Mouse (Mus musculus) layer of hippocampus, adult 18-20 months (tissue): ENCODE data around the gene Gfy. TPM values are rescaled to one million over a fixed set of nuclear protein-coding genes. Genes with fewer than 3 reads are reported as not detected.

Experiments
- DNase-seq, 2 experiments: peaks; one replicate each; pipeline ENCODE4 v3.0.0; 2022; ENCODE audit warnings: low spot score in 2 of 2
- long read RNA-seq: library from polyadenylated mRNA; stranded (forward); transcript quantifications from one replicate; pipeline ENCODE4 v2.0.0, GENCODE M21; 2021
- total RNA-seq, 2 experiments: library from RNA; stranded (reverse); gene quantifications; 2 replicates each; pipeline ENCODE4 v1.2.3; 2021

Gfy gene
- under 1 TPM in 1 of 2 experiments, not detected in 1; 0.18 TPM for total RNA-seq
- long read RNA-seq, result 0 reads

- DNase-seq, result no peak
These were observed at the start of gene Gfy for GRCm38 (mm10) chr7:45179469-45179868. TSS of gene Gfy (minus strand) at chr7:45179569.

- DNase-seq, result no peak
These were observed 49.7 kb upstream of the Gfy start for GRCm38 (mm10) chr7:45229046-45229445.

GRCm38 (mm10) chr7:45228548-45228947 is 49.2 kb upstream of the Gfy start:
- no peak for DNase-seq

- no peak for DNase-seq
These were observed 47.1 kb upstream of the Gfy start for GRCm38 (mm10) chr7:45226421-45226820.

GRCm38 (mm10) chr7:45224826-45225225 is 45.5 kb upstream of the Gfy start:
- no peak for DNase-seq

GRCm38 (mm10) chr7:45221680-45222079 is 42.3 kb upstream of the Gfy start:
- DNase-seq, result no peak

- no peak for DNase-seq
These were observed 37.2 kb upstream of the Gfy start for GRCm38 (mm10) chr7:45216442-45217183.

GRCm38 (mm10) chr7:45215673-45216441 is 36.5 kb upstream of the Gfy start, which contains the start of gene Tead2:
TSS of gene Tead2 (plus strand) at chr7:45215753.
- no peak for DNase-seq

GRCm38 (mm10) chr7:45213708-45214107 is 34.3 kb upstream of the Gfy start:
- no peak for DNase-seq

- DNase-seq, result no peak
These were observed 33.0 kb upstream of the Gfy start for GRCm38 (mm10) chr7:45212356-45212755.

GRCm38 (mm10) chr7:45211851-45212251 is 32.5 kb upstream of the Gfy start, which contains the start of gene Dkkl1:
TSS of gene Dkkl1 (minus strand) at chr7:45212147.
- no peak for DNase-seq

- no peak for DNase-seq
These were observed 31.7 kb upstream of the Gfy start for GRCm38 (mm10) chr7:45211070-45211469.

- DNase-seq, result no peak
These were observed 28.9 kb upstream of the Gfy start for GRCm38 (mm10) chr7:45208260-45208659.

GRCm38 (mm10) chr7:45204380-45205143 is 25.2 kb upstream of the Gfy start, which contains the start of gene Ccdc155:
TSS of gene Ccdc155 (minus strand) at chr7:45204892.
- peak; percentile 91 to 93 for DNase-seq

GRCm38 (mm10) chr7:45202654-45203053 is 23.3 kb upstream of the Gfy start:
- no peak for DNase-seq

GRCm38 (mm10) chr7:45198961-45199360 is 19.6 kb upstream of the Gfy start:
- peak in 1 of 2 experiments; percentile 41 for DNase-seq

GRCm38 (mm10) chr7:45198435-45198834 is 19.1 kb upstream of the Gfy start:
- DNase-seq, result peak; percentile 56 to 82

GRCm38 (mm10) chr7:45196994-45197393 is 17.6 kb upstream of the Gfy start:
- DNase-seq, result no peak

- no peak for DNase-seq
These were observed 16.8 kb upstream of the Gfy start for GRCm38 (mm10) chr7:45196176-45196535.

GRCm38 (mm10) chr7:45195341-45196175 is 16.2 kb upstream of the Gfy start:
- no peak for DNase-seq
